Mouse (Mus musculus) lung, postnatal 0 days (tissue): ENCODE measurements at regions not wholly inside any gene's neighbourhood (a gene's known extent, or its start where the extent isn't known, plus 50 kb on each side); places are given as distances from the start of the nearest gene placed in this dataset.

Source experiments
- ATAC-seq: fragments of 200-750 bp; cut with Nextera tagmentation; 2 replicates; pipeline ENCODE4 v1.8.0; 2017; ENCODE audit warnings: moderate library complexity
- DNase-seq: peaks from one replicate; pipeline ENCODE4 v3.0.0-alpha.2; 2016; ENCODE audit warnings: low spot score
- H3K27ac ChIP-seq: fragments of 300-500 bp; sonication (generic); 2 replicates; pipeline ENCODE4 v1.5.1; 2014; ENCODE audit warnings: antibody characterized with exemption, mild to moderate bottlenecking, low read length, mixed read lengths
- H3K27me3 ChIP-seq: fragments of 300-500 bp; sonication (generic); replicated peaks from 2 replicates; pipeline ENCODE4 v1.6.1; 2014; ENCODE audit warnings: low read length, mixed read lengths; ENCODE audit not compliant: insufficient read depth
- H3K36me3 ChIP-seq: fragments of 300-500 bp; sonication (generic); 2 replicates; pipeline ENCODE4 v1.6.1; 2014; ENCODE audit warnings: low read length, mixed read lengths; ENCODE audit not compliant: insufficient read depth
- H3K4me1 ChIP-seq: fragments of 300-500 bp; sonication (generic); 2 replicates; pipeline ENCODE4 v1.6.1; 2014; ENCODE audit warnings: antibody characterized with exemption, low read depth, low read length, mixed read lengths; ENCODE audit not compliant: insufficient read depth
- H3K4me2 ChIP-seq: fragments of 300-500 bp; sonication (generic); replicated peaks from 2 replicates; pipeline ENCODE4 v1.6.1; 2014; ENCODE audit warnings: low read depth, mild to moderate bottlenecking, low read length, moderate library complexity, mixed read lengths
- H3K4me3 ChIP-seq: fragments of 300-500 bp; sonication (generic); 2 replicates; pipeline ENCODE4 v1.5.1; 2014; ENCODE audit warnings: low read depth, low read length
- H3K9ac ChIP-seq: fragments of 300-500 bp; sonication (generic); replicated peaks from 2 replicates; pipeline ENCODE4 v1.6.1; 2014; ENCODE audit warnings: low read depth, mild to moderate bottlenecking
- H3K9me3 ChIP-seq: fragments of 300-500 bp; sonication (generic); 2 replicates; pipeline ENCODE4 v1.6.1; 2016; ENCODE audit warnings: low read length, mixed read lengths
- CTCF ChIP-seq: IDR thresholded peaks from 2 replicates; pipeline ENCODE4 v1.5.1; 2016; ENCODE audit warnings: antibody characterized with exemption, mild to moderate bottlenecking
- EP300 ChIP-seq: IDR thresholded peaks from 2 replicates; pipeline ENCODE4 v1.6.1; 2016; ENCODE audit warnings: antibody characterized with exemption, mild to moderate bottlenecking, control low read depth
- WGBS: fragments of 180-500 bp; shearing (Covaris S2); extraction: QIAGEN DNeasy Blood & Tissue Kit; methylation state at CpG from one replicate; pipeline ENCODE4 v1.1.7; 2014; 5-methylcytosine and 5-hydroxymethylcytosine counted together

DNA sequence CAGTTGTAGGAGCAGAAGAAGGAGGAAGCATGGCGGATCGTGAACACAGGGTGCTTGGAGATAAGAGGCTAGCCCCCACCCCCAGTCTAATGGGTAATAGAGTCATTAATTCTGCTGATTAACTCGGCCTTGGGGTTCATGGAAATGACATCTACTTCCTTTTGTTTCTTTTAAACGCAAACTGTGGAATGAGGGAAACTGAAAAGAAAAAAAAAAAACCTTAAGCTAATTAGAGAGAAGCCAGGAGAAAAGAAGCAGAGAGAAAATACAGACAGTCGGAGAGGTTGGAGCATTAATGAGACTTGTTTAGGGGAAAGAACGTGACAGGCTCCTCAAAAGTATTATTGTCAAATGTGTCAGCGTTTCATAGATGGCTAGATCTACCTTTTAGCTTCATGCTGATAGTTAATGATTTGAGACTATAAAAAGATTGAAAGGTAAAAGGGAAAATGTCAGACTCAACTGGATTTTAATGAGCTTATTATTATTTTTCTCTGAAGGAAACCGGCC, 307.5 kb downstream of the Rnf144b start:
- ATAC-seq = no peak
- 50% methylated on average over 8 of the region's 8 CpGs for WGBS
- no peak for TF ChIP-seq EP300
- TF ChIP-seq CTCF = no peak

DNA sequence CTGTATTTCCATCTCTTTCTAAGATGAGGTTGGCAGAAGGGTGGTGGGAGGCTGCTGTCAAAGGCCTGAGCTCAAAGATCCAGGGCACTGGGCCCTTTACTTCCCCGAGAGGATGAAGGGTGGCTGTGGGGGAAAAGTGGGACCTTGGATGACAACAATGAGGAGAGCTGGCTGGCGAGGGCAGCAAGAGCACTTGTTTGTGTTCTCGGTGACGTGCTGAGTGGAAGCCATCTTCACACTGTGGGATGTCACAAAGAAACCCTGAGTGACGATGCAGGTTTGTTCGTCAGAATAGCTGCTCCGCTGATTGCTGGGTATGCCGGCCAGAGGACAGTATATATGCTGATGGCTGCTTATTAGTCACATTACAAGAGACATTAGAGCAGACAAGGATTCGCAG, 308.0 kb downstream of the Rnf144b start:
- no peak for TF ChIP-seq CTCF
- no peak for TF ChIP-seq EP300
- WGBS = 69% methylated on average over 9 of the region's 9 CpGs

More for the DNA sequence above, 307.5 kb downstream of the Rnf144b start:
- no peaks in the 10 kb centered on the region for H3K4me1 ChIP-seq
- H3K27ac ChIP-seq = no peak overlapping the region
- no peak overlapping the region for H3K4me2 ChIP-seq
- no peak overlapping the region for H3K4me3 ChIP-seq
- no peaks in the 10 kb centered on the region for H3K9me3 ChIP-seq
- no peak for DNase-seq
- H3K36me3 ChIP-seq = no peaks in the 10 kb centered on the region
- H3K9ac ChIP-seq = no peak overlapping the region
- no peaks in the 10 kb centered on the region for H3K27me3 ChIP-seq

GRCm38 (mm10) chr13:47435631-47436030, 313.2 kb downstream of the Rnf144b start:
- 61% methylated on average over 7 of the region's 7 CpGs for WGBS
- DNase-seq (peak; percentile 14), ATAC-seq (no peak)
- Histone ChIP-seq H3K9ac (no peak overlapping the region), H3K36me3 (no peaks in the 10 kb centered on the region), H3K27me3 (no peaks in the 10 kb centered on the region), H3K9me3 (no peaks in the 10 kb centered on the region), H3K4me1 (no peaks in the 10 kb centered on the region), H3K4me3 (no peak overlapping the region), H3K4me2 (no peak overlapping the region), H3K27ac (no peak overlapping the region)
- no peak for TF ChIP-seq EP300
- TF ChIP-seq CTCF = no peak

More for the DNA sequence above, 308.0 kb downstream of the Rnf144b start:
- no peak for ATAC-seq
- Histone ChIP-seq H3K9ac (no peak overlapping the region), H3K27ac (no peak overlapping the region), H3K36me3 (no peaks in the 10 kb centered on the region), H3K4me1 (no peaks in the 10 kb centered on the region), H3K27me3 (no peaks in the 10 kb centered on the region), H3K4me2 (no peak overlapping the region), H3K9me3 (no peaks in the 10 kb centered on the region), H3K4me3 (no peak overlapping the region)
- DNase-seq = no peak

GRCm38 (mm10) chr13:47444876-47445275, 322.4 kb downstream of the Rnf144b start:
- H3K9me3 ChIP-seq = no peaks in the 10 kb centered on the region
- no peak overlapping the region for H3K4me2 ChIP-seq
- no peak overlapping the region for H3K9ac ChIP-seq
- no peaks in the 10 kb centered on the region for H3K27me3 ChIP-seq
- no peaks in the 10 kb centered on the region for H3K36me3 ChIP-seq
- H3K4me3 ChIP-seq = no peak overlapping the region
- DNase-seq (no peak), ATAC-seq (no peak)
- H3K27ac ChIP-seq = no peak overlapping the region
- H3K4me1 ChIP-seq = no peaks in the 10 kb centered on the region
- TF ChIP-seq EP300 (no peak), CTCF (no peak)
- 75% methylated on average over 3 of the region's 3 CpGs for WGBS

GRCm38 (mm10) chr13:47452186-47452760, 329.8 kb downstream of the Rnf144b start:
- ATAC-seq (no peak), DNase-seq (no peak)
- no peak overlapping the region for H3K27ac ChIP-seq
- no peaks in the 10 kb centered on the region for H3K9me3 ChIP-seq
- no peaks in the 10 kb centered on the region for H3K36me3 ChIP-seq
- H3K4me1 ChIP-seq = no peaks in the 10 kb centered on the region
- no peak overlapping the region for H3K4me3 ChIP-seq
- H3K4me2 ChIP-seq = no peak overlapping the region
- no peaks in the 10 kb centered on the region for H3K27me3 ChIP-seq
- H3K9ac ChIP-seq = no peak overlapping the region
- TF ChIP-seq EP300 = no peak
- TF ChIP-seq CTCF = no peak
- WGBS = 85% methylated on average over 17 of the region's 17 CpGs

GRCm38 (mm10) chr13:47462148-47462547, 339.7 kb downstream of the Rnf144b start:
- Histone ChIP-seq H3K27ac (no peak overlapping the region), H3K9me3 (no peaks in the 10 kb centered on the region), H3K4me1 (no peaks in the 10 kb centered on the region), H3K9ac (no peak overlapping the region), H3K4me2 (no peak overlapping the region), H3K36me3 (no peaks in the 10 kb centered on the region), H3K27me3 (no peaks in the 10 kb centered on the region), H3K4me3 (no peak overlapping the region)
- DNase-seq (no peak), ATAC-seq (no peak)
- WGBS = 87% methylated on average over 8 of the region's 8 CpGs
- TF ChIP-seq EP300 (no peak), CTCF (no peak)
